Mouse (Mus musculus) liver, embryonic 11.5 days (tissue): ENCODE measurements around the gene Pyroxd1. TPM values are rescaled to one million over a fixed set of nuclear protein-coding genes. Genes with fewer than 3 reads are reported as not detected.

ENCODE experiments used
- ATAC-seq: fragments of 200-750 bp; cut with Nextera tagmentation; replicated peaks from 2 replicates; pipeline ENCODE4 v1.8.0; 2017; ENCODE audit warnings: moderate number of reproducible peaks, mild to moderate bottlenecking, moderate TSS enrichment, moderate library complexity; ENCODE audit not compliant: low FRiP score
- DNase-seq: peaks from one replicate; pipeline ENCODE4 v3.0.0-alpha.2; 2017; ENCODE audit warnings: low spot score
- H3K27ac ChIP-seq: fragments of 300-500 bp; sonication (generic); 2 replicates; pipeline ENCODE4 v1.5.1; 2014; ENCODE audit warnings: mild to moderate bottlenecking, low read depth, low read length, control low read depth
- H3K27me3 ChIP-seq: fragments of 300-500 bp; sonication (generic); replicated peaks from 2 replicates; pipeline ENCODE4 v1.6.1; 2014; ENCODE audit warnings: low read length, mixed read lengths; ENCODE audit not compliant: control insufficient read depth, insufficient read depth
- H3K36me3 ChIP-seq: fragments of 300-500 bp; sonication (generic); 2 replicates; pipeline ENCODE4 v1.6.1; 2014; ENCODE audit warnings: mild to moderate bottlenecking, low read length, moderate library complexity, mixed read lengths; ENCODE audit not compliant: control insufficient read depth, insufficient read depth
- H3K4me1 ChIP-seq: fragments of 300-500 bp; sonication (generic); replicated peaks from 2 replicates; pipeline ENCODE4 v1.6.1; 2014; ENCODE audit warnings: low read length, mixed read lengths; ENCODE audit not compliant: control insufficient read depth, insufficient read depth
- H3K4me2 ChIP-seq: fragments of 300-500 bp; sonication (generic); 2 replicates; pipeline ENCODE4 v1.6.1; 2014; ENCODE audit warnings: mild to moderate bottlenecking, control low read depth, moderate library complexity
- H3K4me3 ChIP-seq: fragments of 300-500 bp; sonication (generic); 2 replicates; pipeline ENCODE4 v1.5.1; 2014; ENCODE audit warnings: low read depth, low read length, control low read depth
- H3K9ac ChIP-seq: fragments of 300-500 bp; sonication (generic); 2 replicates; pipeline ENCODE4 v1.6.1; 2014; ENCODE audit warnings: low read depth, low read length, control low read depth
- H3K9me3 ChIP-seq: fragments of 300-500 bp; sonication (generic); 2 replicates; pipeline ENCODE4 v1.6.1; 2016; ENCODE audit warnings: low read length, inconsistent platforms, mixed read lengths; ENCODE audit not compliant: control insufficient read depth
- WGBS: fragments of 180-500 bp; shearing (Covaris S2); extraction: QIAGEN DNeasy Blood & Tissue Kit; methylation state at CpG from one replicate; pipeline ENCODE4 v1.1.7; 2014; 5-methylcytosine and 5-hydroxymethylcytosine counted together
- polyA plus RNA-seq: library from polyadenylated mRNA; unstranded; fragments of >200 nt; fragmentation: Nextera tagmentation; extraction: Ambion mirVana; gene quantifications from 2 replicates; pipeline ENCODE4 v1.2.1, GENCODE M21; 2014

Pyroxd1 gene
- 12.3 and 14.1 TPM in 2 replicates for polyA plus RNA-seq

- ATAC-seq: peak; percentile 95
- Histone ChIP-seq H3K4me2 (peak within 1 kb of the TSS; percentile 65), H3K27ac (peak within 1 kb of the TSS; percentile 68), H3K9ac (peak within 1 kb of the TSS; percentile 62), H3K4me3 (peak within 1 kb of the TSS; percentile 64), H3K36me3 (peaks cover 3% of the 10 kb centered on the region; the same call in 1 of the 2 replicates), H3K9me3 (no peaks in the 10 kb centered on the region), H3K27me3 (no peaks in the 10 kb centered on the region), H3K4me1 (peaks cover 5% of the 10 kb centered on the region; the same call in 1 of the 2 replicates)
- under 1% methylated on average over 48 of the region's 48 CpGs for WGBS
- peak; percentile 81 for DNase-seq
These were observed at the start of gene Pyroxd1 for GRCm38 (mm10) chr6:142345440-142346038. Pyroxd1 (plus strand) TSS chr6:142345654.

GRCm38 (mm10) chr6:142298098-142298497, 47.4 kb upstream of the Pyroxd1 start, which contains the start of gene Iapp:
Iapp (plus strand) TSS chr6:142298423.
- WGBS: 61% methylated on average over 4 of the region's 4 CpGs
- H3K27me3 ChIP-seq: no peaks in the 10 kb centered on the region

DNA sequence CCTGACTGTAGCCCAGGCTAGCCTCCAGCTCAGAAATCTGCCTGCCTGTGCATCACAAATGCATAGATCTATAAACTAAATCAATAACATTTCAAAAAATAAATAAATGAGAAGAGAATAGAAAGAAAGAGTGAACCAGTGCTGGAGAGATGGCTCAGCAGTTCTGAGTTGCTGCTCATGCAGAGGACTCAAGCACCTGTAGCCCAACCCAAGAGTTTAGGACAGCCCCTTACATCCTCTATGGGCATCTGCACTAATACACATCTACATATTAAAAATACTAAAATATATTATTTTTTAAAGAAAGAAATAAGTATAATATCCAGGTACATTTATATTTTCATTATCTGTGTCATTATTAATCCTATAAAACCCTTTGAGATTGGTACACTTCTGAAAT, 40.4 kb upstream of the Pyroxd1 start:
- H3K4me3 ChIP-seq: no peak overlapping the region
- no peak overlapping the region for H3K4me2 ChIP-seq

More at GRCm38 (mm10) chr6:142298098-142298497, 47.4 kb upstream of the Pyroxd1 start, which contains the start of gene Iapp:
- Histone ChIP-seq H3K9ac (no peak within 1 kb of the TSS), H3K9me3 (no peaks in the 10 kb centered on the region), H3K4me2 (no peak within 1 kb of the TSS), H3K4me1 (no peaks in the 10 kb centered on the region), H3K36me3 (no peaks in the 10 kb centered on the region), H3K4me3 (no peak within 1 kb of the TSS), H3K27ac (no peak within 1 kb of the TSS)
- DNase-seq (no peak), ATAC-seq (no peak)

GRCm38 (mm10) chr6:142314285-142314684, 31.2 kb upstream of the Pyroxd1 start:
- DNase-seq (no peak), ATAC-seq (no peak)
- Histone ChIP-seq H3K9ac (no peak overlapping the region), H3K9me3 (peaks cover 4% of the 10 kb centered on the region; the same call in 1 of the 2 replicates), H3K4me3 (no peak overlapping the region), H3K27ac (no peak overlapping the region), H3K4me2 (no peak overlapping the region), H3K27me3 (no peaks in the 10 kb centered on the region), H3K4me1 (no peaks in the 10 kb centered on the region), H3K36me3 (no peaks in the 10 kb centered on the region)
- WGBS: 73% methylated on average over 5 of the region's 5 CpGs

More for the DNA sequence above, 40.4 kb upstream of the Pyroxd1 start:
- H3K4me1 ChIP-seq: no peaks in the 10 kb centered on the region
- H3K36me3 ChIP-seq: no peaks in the 10 kb centered on the region
- H3K27me3 ChIP-seq: no peaks in the 10 kb centered on the region
- ATAC-seq: no peak
- DNase-seq: no peak
- H3K9me3 ChIP-seq: peaks cover 4% of the 10 kb centered on the region; the same call in 1 of the 2 replicates
- H3K9ac ChIP-seq: no peak overlapping the region
- no peak overlapping the region for H3K27ac ChIP-seq

DNA sequence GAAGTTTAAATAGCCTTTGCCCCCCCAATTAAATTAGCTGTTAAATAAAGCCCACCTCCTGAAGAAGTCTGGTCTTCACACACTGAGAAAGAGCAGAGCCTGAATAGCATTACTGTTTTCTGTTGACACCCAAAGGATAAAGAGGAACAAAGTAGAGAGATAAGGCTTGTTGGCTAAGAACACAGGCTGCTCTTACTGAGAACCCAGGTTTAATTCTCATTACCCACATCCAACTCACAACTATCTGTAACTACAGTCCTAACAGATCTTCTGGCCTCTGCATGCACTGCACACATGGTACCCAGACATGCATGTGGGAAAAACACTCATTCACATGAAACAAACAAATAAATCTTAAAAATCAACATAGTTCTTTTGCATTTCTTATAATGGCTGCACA, 28.3 kb upstream of the Pyroxd1 start:
- Histone ChIP-seq H3K36me3 (no peaks in the 10 kb centered on the region), H3K27ac (no peak overlapping the region), H3K27me3 (no peaks in the 10 kb centered on the region), H3K9ac (no peak overlapping the region), H3K4me3 (no peak overlapping the region), H3K4me1 (no peaks in the 10 kb centered on the region), H3K4me2 (no peak overlapping the region), H3K9me3 (no peaks in the 10 kb centered on the region)
- no peak for DNase-seq
- no peak for ATAC-seq

- no peak for ATAC-seq
- Histone ChIP-seq H3K4me2 (no peak within 1 kb of the TSS), H3K4me1 (no peaks in the 10 kb centered on the region), H3K9ac (no peak within 1 kb of the TSS), H3K4me3 (no peak within 1 kb of the TSS), H3K27me3 (no peaks in the 10 kb centered on the region), H3K36me3 (no peaks in the 10 kb centered on the region), H3K9me3 (no peaks in the 10 kb centered on the region), H3K27ac (no peak within 1 kb of the TSS)
- DNase-seq: no peak
- 46% methylated on average over 4 of the region's 4 CpGs for WGBS
These were observed 22.6 kb upstream of the Pyroxd1 start, which contains the start of gene Slco1a5 for GRCm38 (mm10) chr6:142322881-142323280. Slco1a5 (minus strand) TSS chr6:142322981.

DNA sequence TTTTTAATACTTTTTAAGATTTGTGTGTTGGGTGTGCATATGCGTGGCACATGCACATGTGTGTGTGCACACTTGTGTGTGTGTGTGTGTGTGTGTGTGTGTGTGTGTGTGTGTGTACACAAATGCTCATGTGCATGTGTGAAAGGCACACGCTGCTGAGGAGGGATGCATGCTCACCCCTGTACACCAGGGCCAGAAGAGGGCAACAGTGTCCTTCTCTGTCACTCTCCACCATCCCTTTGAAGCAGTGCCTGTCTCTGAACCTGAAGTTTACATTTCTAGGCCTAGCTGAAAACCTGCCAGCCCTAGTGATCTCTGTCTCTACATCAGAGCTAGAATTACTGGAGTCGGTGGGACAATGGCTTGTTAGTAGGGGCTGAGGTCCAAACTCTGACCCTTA, 18.9 kb upstream of the Pyroxd1 start:
- no peak overlapping the region for H3K4me3 ChIP-seq
- H3K9me3 ChIP-seq: no peaks in the 10 kb centered on the region
- 67% methylated on average over 3 of the region's 3 CpGs for WGBS
- DNase-seq (no peak), ATAC-seq (0 out of 2 replicates have a peak, but pooled peaks have one; percentile 30)
- H3K27me3 ChIP-seq: no peaks in the 10 kb centered on the region
- H3K9ac ChIP-seq: no peak overlapping the region
- H3K4me1 ChIP-seq: no peaks in the 10 kb centered on the region
- H3K36me3 ChIP-seq: no peaks in the 10 kb centered on the region
- H3K27ac ChIP-seq: no peak overlapping the region
- H3K4me2 ChIP-seq: no peak overlapping the region

- H3K27me3 ChIP-seq: no peaks in the 10 kb centered on the region
- no peaks in the 10 kb centered on the region for H3K36me3 ChIP-seq
- no peaks in the 10 kb centered on the region for H3K9me3 ChIP-seq
- DNase-seq (no peak), ATAC-seq (no peak)
- no peak overlapping the region for H3K4me2 ChIP-seq
- no peak overlapping the region for H3K4me3 ChIP-seq
- WGBS: 48% methylated on average over 1 of the region's 1 CpGs
- no peak overlapping the region for H3K9ac ChIP-seq
- H3K27ac ChIP-seq: no peak overlapping the region
- H3K4me1 ChIP-seq: no peaks in the 10 kb centered on the region
These were observed 16.3 kb upstream of the Pyroxd1 start for GRCm38 (mm10) chr6:142329201-142329600.

DNA sequence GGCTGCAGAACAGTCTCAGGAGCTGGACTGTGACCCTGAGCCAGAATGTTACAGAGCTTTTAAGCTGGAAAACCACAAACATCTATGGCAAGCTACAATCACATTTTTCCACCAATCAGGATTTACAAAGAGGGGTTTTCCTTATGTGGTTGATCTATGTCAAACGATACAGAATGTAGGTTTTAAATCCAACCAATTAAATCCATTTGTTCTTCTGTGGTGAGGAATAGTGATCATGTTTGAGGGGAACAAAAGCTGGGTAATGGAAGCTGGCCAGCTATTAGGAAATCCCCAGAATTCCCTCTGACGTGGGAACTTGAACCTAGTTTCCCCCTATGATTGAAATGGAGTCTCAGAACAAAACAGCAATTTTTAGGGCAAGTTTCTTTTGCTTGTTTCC, 6.5 kb upstream of the Pyroxd1 start:
- ATAC-seq: no peak
- Histone ChIP-seq H3K4me1 (no peaks in the 10 kb centered on the region), H3K4me2 (no peak overlapping the region), H3K27ac (no peak overlapping the region), H3K4me3 (no peak overlapping the region), H3K36me3 (no peaks in the 10 kb centered on the region), H3K9me3 (no peaks in the 10 kb centered on the region), H3K9ac (no peak overlapping the region), H3K27me3 (no peaks in the 10 kb centered on the region)
- WGBS: 65% methylated on average over 2 of the region's 2 CpGs
- DNase-seq: no peak
